Mouse (Mus musculus) spleen, postnatal 4 days (tissue): Measurements from ENCODE around the gene Cd40lg.

ENCODE experiments used
- DNase-seq, 2 experiments: peaks; one replicate each; pipeline ENCODE4 v3.0.0; 2022; ENCODE audit warnings: low spot score in 2 of 2

The Cd40lg gene

GRCm38 (mm10) chrX:57211876-57212275 lies at the start of gene Cd40lg:
Gene Cd40lg, plus strand, starts transcription at chrX:57212143.
- no peak for DNase-seq

- no peak for DNase-seq
These were observed 45.4 kb upstream of the Cd40lg start for GRCm38 (mm10) chrX:57166549-57166948.

DNA sequence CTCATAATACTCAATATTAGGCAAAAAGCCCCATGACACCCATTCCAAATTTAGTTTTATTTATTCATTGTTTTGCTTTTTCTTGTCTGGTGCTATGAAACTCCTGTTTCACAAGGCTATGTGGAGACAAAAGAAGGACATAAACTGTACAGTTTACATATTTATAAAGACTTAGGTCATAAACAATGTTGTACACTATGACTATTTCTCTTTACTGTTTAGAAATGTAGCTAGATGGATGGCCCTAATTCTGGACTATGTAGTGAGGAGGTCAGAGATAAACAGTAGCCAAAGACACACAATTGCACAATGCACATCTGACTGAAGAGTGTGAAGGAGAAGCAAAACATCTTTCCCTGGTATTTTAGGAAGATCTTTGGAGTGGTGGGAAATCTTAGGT lies 40.7 kb upstream of the Cd40lg start:
- DNase-seq = no peak

- no peak for DNase-seq
These were observed 34.6 kb upstream of the Cd40lg start for GRCm38 (mm10) chrX:57177225-57177779.

GRCm38 (mm10) chrX:57182470-57182869 lies 29.5 kb upstream of the Cd40lg start:
- no peak for DNase-seq

- DNase-seq = no peak
These were observed 28.6 kb upstream of the Cd40lg start for GRCm38 (mm10) chrX:57183359-57183758.

GRCm38 (mm10) chrX:57187301-57187700 lies 24.6 kb upstream of the Cd40lg start:
- DNase-seq = no peak

DNA sequence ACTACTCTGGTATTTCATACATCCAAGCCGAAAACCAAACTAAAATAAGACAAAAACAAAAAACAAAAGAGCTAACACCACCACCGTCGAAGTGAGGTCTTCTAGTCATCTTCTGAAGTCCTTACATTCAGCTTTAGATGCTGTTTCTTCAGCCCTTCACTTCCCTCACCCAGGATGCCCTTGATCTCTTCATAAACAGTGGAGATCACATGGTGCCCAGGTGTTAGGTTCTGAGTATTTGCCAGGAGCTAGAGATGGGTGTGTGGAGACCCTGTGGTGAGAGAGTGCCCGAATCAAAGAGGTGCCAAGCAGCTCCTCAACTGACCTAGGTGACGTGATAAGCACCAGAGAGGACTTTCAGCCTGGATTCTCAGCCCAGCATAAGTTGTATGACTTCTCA lies 22.6 kb upstream of the Cd40lg start:
- no peak for DNase-seq

GRCm38 (mm10) chrX:57196319-57196718 lies 15.6 kb upstream of the Cd40lg start:
- DNase-seq = no peak

DNA sequence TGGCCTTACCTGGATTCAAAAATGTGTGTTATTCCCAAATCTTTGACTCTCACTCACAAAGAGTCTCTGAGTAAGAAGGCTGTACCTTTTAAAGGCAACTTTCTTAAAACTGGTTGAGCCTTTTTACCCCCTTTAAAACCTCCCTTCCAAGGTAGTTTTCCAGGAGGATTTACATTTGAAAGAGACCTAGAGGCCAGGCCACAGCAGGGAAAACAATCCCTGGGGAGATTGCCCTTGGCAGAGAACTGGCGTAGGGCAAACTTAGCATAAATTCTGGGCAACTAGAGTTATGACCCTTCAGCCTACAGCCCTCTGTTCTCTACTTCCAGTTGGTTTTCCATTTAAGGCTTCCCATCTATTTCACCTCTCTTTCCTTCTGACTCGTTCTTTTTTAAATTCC lies 13.9 kb upstream of the Cd40lg start:
- no peak for DNase-seq

DNA sequence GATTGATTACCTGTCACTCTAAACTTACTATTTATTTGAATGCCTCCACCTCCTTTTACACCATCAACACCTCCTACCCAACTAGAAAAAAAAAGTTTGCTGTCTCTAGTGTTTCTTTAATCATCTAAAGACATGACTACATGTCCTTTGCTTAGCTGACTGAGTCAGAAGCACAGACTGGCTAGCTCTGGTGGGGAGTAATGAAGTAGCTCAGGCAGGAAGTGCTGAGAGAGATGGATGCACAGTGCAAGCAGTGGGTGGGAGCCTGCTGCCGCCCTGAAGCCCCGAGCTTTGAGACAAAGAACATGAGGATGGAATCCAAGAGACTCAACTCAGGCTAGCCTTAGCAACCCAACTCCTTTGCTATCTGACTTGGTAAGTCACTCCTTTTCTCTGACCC lies 11.5 kb upstream of the Cd40lg start:
- no peak for DNase-seq

DNA sequence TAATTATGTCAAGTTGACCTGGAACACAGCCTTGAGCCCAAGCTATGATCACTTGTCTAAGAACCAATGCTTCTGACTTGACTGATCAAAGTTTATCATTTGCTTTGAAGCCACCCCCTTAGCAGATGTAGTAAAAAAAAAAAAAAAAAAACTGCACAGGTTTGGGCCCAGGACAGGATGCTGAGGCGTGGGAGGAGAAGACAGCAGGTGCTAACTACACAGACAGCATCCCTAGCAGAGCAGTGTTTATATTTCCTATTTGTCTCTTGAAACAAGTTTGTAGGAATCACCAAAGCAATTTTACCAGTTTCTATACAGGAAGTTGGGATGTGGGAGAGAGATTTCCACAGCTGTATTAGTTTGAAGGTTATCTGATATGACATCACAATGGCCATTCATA lies 1.4 kb upstream of the Cd40lg start:
- DNase-seq = no peak

DNA sequence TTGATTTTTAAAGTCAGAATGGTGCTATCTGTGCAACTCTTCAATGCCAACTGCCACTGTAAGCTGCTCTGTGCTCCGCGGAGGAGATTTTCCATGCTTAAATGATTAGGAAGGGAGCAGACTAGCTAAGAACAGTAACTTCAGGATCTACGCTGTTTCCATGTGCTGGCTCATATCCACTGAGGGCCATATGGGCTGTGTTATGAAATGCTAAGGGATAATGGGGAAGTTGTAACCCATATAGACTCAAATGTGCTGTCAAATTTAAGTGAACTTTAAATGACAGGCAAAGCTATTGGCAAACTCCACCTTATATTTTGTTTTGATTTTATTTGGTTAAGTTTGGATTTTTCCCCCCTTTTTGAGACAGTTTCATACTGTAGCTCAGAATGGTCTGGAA lies 919 bp downstream of the Cd40lg start:
- no peak for DNase-seq

DNA sequence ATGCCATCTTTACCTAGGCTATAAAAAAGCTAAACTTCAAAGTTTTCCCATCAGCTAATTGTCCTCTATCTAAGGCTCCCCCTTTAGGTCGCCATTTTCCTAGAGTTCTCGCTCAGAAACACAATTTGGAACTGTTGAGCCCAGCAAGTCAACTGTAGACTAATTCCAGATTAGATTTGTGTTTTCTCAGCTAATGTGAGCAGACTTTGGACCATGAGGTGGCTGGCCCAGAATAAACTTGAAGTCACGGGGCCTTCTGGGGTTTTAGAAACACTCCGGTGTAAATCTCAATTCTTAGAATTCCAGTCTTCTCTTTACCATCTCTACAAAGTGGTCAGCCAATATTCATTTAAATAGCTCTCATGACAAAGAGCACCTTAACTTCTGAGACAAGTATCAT lies 3.6 kb downstream of the Cd40lg start:
- no peak for DNase-seq

DNA sequence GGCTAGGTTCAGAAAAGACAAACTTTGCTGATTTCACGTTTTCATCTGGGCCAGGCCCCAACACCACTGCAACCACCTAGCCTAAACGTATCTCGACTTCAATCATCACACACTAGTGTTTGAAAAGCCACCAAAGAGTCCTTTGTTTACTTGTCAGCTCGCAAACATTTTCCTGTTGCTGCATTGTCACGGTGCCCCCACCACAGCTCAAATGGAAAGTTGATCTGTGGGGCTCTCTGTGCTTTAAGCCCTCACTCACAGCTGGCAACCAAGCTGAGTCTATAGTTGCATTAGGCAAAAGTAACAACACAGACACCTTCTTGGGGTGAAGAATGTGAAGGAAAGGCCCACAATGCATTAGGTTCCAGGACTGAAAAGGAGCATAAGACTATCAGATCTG lies 4.3 kb downstream of the Cd40lg start:
- no peak for DNase-seq

- DNase-seq = no peak
These were observed 7.6 kb downstream of the Cd40lg start for GRCm38 (mm10) chrX:57219563-57219962.

DNA sequence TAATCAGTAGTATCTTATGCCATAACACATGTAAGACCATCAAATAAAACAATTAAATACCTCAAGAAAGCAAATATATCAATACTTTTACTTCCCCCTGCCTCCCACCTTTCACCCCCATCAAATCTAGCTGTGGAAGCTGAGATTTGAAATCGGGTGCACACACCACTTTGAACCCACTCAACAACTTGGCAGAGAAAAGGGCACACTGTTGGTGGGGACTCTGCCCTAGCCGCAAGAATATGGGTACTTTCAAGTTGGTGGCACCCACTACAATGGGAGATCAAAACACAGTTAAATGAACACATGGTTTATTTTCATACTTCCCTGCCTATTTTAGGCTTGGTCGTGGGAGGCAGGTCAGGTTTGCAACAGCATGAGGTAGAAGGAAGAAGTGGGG lies 9.9 kb downstream of the Cd40lg start:
- no peak for DNase-seq

DNA sequence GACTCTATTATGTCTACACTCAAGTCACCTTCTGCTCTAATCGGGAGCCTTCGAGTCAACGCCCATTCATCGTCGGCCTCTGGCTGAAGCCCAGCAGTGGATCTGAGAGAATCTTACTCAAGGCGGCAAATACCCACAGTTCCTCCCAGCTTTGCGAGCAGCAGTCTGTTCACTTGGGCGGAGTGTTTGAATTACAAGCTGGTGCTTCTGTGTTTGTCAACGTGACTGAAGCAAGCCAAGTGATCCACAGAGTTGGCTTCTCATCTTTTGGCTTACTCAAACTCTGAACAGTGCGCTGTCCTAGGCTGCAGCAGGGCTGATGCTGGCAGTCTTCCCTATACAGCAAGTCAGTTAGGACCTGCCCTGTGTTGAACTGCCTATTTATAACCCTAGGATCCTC lies 11.4 kb downstream of the Cd40lg start:
- no peak for DNase-seq

GRCm38 (mm10) chrX:57228178-57228577 lies 16.2 kb downstream of the Cd40lg start:
- no peak for DNase-seq

DNA sequence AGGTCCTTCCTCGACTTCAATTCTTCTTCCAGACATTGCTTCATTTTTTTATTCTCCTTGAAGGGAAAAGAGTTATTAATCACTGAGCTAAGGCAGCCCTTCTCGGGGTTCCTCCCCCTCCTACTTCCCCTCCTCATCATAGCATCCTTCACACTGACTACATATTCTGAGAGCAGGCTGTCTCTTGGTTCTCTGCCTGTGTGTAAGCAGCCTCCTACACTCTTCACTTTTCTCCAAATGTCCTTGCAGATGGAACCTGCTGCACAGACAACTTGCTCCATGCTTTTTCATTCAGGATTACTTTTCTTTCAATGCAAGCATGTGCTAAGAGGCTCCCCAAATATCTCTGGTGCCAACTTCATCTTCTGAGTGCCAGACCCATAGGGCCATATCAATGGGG lies 21.7 kb downstream of the Cd40lg start:
- DNase-seq = no peak

- DNase-seq = no peak
These were observed 24.0 kb downstream of the Cd40lg start for GRCm38 (mm10) chrX:57235982-57236381.

GRCm38 (mm10) chrX:57238572-57238971 lies 26.6 kb downstream of the Cd40lg start:
- no peak for DNase-seq

GRCm38 (mm10) chrX:57253329-57254055 lies 41.5 kb downstream of the Cd40lg start:
- DNase-seq = no peak

- no peak for DNase-seq
These were observed 48.8 kb downstream of the Cd40lg start for GRCm38 (mm10) chrX:57260744-57261143.
